Mouse (Mus musculus) hematopoietic stem cell, adult 5-6 weeks (primary cell): Measurements from ENCODE around the gene Ccnl1. TPM values are rescaled to one million over a fixed set of nuclear protein-coding genes. Genes with fewer than 3 reads are reported as not detected.

Experiments
- ATAC-seq, 2 experiments: fragments of 125-278 bp in 1 of 2; replicated peaks in 1 of 2; 2 replicates each; pipeline ENCODE4 v1.8.0; 2016 to 2017; ENCODE audit warnings: inconsistent platforms in 2 of 2, mild to moderate bottlenecking in 2 of 2, moderate number of reproducible peaks in 2 of 2, low read depth in 1 of 2, moderate TSS enrichment in 1 of 2; ENCODE audit not compliant: low FRiP score in 2 of 2, poor library complexity in 2 of 2, severe bottlenecking in 2 of 2, insufficient read depth in 1 of 2, low TSS enrichment in 1 of 2
- total RNA-seq: library from RNA; stranded (forward); fragments of 172-1452, 232-1000 nt; gene quantifications from 2 replicates; pipeline ENCODE4 v1.2.3, GENCODE M21; 2017

Gene Ccnl1
- total RNA-seq, 1 experiment from 2014 or later, result 442 TPM

DNA sequence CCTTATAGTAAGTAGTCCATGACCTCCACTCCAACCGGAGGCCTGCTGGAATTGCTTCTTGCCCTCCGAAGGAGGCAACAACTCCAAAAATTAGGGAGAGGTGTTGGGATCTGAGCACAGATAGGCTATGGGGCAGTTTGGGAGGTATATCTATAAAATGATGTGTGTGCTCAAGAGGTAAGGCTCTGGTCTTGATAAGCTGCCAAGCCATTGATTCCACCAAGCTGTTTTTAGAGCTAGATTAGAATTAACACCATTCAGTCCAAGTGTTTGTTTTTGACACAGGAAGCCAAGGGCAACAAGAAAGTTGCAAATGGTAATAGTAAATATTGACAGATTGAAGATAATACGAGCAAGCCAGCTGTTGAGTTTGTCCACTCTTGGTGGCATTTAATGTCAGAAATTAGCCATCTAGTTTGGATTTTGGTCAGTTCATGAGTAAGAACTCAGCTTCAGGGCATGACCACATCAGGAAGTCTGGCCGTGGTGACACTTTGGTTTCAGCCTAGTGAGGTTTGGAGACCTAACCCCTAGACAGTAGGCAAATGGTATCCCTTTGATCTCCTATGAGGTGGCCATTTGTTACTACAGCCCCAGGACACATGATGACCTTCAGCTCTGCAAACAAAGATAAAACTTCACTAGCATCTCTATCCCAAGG lies 4.4 kb upstream of the Ccnl1 start:
- no peak for ATAC-seq

DNA sequence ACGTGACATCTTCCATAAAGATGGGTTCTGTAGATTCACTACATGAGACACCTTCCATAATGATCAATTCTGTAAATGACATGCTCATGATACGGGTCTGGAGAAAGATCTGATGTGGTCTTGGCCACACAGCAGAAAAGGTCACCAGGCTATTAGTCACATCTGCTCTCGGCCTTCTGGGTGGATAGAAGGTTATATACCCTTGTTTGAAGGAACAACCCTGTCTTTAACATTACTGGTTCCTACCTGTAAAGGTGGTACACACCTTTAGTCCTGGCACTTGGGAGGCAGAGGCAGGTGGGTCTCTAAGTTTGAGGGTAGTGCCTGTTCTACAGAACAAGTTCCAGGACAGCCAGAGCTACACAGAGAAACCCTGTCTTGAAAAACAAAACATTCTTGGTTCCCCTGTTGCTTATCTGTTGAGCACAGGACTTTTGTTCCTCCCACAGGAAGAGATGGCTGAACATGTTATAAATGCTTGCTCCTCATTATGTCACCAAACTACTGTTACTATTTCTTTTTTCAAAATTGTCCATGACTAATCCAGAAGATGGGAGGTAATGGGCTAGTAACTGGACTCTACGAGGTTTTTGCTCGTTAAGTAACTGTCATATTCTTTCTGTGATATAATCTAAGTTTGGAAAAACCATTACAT lies 2.4 kb upstream of the Ccnl1 start:
- no peak for ATAC-seq

DNA sequence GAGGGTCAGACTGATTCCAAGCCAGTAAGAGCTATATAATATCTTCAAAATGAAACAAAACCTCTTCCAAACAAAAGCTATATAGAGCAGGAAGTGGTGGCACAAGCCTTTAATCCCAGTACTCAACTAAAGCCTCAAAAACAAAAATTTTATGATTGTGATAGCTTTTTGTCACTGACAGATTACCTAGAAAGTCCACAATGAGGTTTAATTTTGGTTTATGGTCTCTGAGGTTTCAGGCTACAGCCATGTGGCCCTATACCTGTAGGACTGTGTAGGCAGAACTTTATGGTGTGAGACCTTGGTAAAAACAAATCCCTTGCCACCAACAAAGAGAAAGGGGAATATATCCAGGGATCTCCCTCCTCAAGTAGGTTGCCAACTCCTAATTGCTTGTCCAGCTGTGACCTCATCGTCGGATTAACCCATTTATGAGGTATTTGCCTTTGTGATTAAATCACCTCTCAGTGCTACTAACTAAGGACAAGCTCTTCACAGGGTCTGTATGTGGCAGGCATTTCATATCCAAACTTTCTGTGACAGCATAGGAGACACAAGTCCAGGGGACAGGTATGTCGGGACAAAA lies 1.5 kb upstream of the Ccnl1 start:
- no peak for ATAC-seq

DNA sequence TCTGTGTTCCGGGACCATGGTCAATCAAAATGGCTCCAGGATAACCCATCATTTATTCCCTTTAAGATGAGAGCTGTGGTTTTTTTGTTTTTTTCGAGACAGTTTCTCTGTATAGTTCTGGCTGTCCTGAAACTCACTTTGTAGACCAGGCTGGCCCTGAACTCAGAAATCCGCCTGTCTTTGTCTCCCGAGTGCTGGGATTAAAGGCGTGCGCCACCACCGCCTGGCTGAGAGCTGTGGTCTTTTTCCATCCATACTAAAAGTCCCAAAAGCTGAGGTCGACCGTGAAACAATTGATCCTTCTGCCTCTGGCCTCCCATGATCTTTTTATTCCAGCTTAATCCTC lies 764 bp upstream of the Ccnl1 start:
- no peak for ATAC-seq

DNA sequence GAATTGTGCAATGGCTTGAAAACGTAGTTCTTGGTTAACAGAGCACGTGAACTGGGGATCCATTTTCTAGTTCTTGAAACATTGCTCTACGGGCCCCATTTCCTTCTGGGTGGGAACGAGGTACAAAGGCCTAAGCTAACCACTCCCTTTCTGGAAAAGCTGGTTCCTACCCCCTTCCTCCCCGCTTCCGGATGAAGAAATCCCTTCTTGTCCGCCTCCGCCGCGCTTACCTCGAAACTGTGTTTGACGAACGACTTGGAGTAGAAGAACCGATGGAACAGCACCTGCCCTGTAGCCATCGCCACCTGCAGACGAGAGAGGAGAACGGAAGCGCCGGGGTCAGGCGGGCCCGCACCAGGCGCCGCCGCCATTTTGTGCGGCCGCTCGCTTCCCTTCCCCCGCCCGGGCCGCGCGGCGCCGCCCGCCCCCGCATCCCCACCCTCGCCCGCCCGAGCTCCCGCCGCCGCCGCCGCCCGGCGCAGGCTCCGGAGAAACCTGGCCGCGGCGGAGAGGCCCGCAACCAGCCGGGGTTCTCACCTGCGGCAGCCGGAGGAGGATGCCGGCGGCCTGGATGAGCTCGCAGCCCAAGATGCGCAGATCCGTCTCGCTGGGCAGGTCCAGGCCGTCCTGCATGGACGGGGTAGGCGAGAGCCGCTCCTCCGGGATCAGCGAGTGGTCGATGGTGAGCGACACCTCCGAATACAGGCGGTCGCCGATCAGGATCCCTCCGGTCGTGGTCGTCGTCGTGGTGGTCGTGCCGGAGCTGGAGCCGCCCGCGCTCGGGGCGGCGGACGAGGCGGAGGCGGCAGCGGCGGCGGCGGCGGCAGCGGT lies 563 bp downstream of the Ccnl1 start:
- peak; percentile 24 to 41 for ATAC-seq

DNA sequence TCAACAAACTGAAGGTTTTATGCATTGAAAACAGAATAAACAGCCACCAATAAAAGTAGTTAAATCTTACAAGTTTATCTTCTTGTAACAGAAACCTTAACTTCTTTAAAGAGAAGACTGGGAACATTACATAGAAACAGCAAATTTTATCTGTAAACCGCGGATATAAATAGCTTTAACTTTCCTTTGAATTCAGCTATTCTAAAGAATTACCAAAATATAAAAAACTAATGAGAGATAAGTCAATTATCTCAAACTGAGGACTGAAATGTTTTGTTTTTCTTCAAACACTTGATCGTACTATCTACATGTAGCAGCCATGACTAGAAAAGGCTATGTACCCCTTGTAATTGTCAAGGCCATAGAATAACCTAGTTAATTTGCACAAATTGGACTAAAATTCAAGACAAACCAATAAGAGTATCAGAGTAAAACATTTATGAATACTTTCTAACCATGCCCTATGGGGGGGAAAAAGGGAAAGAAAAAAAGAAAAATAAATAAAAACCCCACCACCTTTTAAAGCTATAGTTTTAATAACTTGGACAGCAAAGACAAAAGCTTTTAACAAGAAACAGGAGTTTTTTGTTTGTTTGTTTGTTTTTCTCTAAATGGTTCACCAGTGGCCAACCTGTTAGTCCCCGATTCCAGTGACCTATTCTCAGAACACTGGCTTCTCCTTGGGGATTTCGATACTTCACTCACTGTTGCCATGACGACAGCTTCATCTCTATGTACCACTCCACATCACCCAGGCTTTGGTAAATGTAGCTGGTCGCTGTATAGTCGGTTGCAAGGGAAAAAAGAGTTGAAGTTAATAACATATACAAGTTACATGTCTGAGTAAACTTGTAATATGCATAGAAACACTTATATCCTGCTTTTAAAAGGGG lies 3.3 kb downstream of the Ccnl1 start:
- no peak for ATAC-seq

DNA sequence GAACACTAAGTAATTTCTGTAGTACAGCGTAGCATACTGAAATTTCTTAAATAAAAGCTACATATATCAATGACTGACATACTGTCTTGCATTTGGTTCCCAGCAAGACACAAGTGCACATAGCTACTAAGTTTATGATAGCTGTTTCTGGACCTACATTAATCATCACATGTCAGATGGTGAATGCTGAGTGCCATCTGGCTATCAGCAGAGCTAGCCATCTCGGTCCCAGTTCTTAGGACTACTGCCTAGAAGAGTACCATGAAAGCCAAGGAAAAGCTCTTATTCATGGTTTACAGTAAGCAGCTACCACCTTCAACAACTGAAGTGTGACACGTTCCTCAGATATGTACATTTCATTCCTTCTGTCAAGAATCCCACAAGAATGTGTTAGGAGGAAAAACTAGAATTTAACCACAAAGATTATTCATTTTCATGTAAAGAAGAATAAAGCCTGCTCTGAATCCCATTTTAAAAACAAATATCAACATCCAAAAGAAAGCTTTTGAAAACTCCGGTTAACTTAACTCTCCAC lies 7.2 kb downstream of the Ccnl1 start:
- ATAC-seq, result 0 out of 4 replicates have a peak, but pooled peaks of 1 of the 2 experiments have one; percentile 7

DNA sequence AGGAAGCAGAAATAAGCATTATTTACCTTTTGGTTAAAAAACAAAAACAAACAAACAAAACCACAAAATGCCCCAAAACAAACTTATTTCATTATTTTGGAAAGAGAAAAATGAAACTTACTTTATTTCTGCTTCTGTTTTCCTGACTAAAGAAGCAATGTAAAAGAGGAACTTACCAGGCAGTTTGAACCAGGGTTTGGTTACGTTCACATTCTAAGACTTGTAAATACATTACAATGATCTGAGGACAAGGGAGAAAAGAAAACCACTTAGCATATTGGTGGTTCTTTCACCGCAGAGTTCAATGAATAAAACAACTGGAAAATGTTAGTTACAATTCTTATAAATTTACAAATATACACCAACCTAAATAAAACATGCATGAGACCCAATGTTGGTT lies 7.7 kb downstream of the Ccnl1 start:
- ATAC-seq, result peak; percentile 40 to 66; a peak in 3 of 4 replicates

DNA sequence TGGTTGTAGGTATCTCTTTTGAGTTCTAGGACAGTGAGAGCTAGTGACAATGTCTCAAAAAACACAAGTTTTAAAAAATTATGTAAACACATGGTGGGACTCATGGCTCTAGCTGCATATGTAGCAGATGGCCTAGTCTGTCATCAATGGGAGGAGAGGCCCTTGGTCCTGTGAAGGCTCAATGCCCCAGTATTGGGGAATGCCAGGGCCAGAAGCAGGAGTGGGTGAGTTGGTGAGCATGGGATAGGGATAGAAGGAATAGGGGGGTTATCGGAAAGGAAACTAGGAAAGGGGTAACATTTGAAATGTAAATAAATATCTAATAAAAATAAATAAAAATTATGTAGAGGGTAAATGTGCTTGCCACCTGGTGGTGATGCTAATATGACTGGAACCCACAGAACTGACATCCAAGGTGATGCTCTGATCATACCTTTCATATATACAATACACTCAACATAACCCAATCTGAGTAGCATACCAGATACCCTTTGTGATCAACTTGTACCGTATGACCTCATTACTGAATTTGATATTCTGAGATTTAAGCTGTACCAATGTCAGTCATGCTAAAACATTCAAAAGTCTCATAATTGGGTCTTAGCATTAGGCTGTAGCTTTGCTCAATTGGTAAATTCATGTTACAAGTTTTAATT lies 12.6 kb downstream of the Ccnl1 start:
- 0 out of 4 replicates have a peak, but pooled peaks of 1 of the 2 experiments have one; percentile 9 for ATAC-seq

DNA sequence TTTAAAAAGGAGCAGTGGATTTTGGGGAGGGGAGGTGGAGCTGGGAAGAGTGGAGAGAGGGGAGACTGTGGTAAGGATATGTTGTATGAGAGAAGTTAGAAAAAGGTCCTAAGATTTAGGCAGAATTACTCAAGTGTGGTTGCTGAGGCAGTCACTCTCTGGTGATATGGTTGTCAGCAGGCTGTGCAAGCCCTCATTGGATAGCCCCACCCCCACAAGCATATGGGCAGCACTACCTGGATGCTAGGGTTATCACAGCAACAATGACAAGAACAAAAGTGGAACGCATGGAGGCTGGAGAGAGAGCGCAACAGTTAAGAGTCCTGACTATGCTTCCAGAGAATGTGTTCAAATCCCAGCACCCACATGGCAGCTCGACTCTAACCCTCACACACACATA lies 13.3 kb downstream of the Ccnl1 start:
- ATAC-seq, result 0 out of 4 replicates have a peak, but pooled peaks of 1 of the 2 experiments have one; percentile 16

DNA sequence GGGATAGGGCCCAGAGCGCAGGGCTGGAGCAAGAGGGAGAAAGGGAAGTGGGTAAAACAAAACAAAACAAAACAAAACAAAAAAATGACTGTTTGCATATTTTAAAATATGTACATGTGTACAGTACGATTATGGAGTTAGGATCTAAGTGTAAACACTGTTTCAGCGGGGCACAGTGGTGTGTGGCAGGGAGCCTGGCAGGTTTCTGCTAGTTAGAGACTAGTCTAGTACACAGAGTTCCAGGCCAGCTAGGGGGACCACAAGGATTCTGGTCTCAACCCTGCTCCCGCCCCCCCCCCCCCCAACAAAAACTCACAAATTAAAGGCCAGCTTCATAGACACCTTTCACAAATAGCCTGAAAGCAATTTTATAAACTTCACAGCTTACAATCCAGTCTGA lies 14.6 kb downstream of the Ccnl1 start:
- ATAC-seq, result no peak

DNA sequence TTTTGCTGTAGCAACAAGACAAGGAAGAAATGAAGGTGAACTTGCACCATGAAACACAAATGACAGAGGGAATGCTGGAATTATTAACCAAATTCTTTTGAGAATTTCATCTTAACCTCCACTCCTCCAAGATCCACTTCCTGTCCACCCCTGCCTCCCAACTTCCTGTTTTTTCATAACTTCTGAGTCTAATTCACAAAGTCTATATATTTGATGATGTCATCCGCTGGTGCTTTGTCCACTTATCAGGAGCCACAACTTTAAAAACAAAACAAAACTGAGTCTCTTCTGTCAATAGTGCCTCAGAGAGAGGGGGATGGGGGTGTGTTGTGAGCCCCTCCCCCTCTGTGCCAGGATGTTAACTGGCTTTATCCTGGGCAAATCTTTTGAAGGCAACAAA lies 17.0 kb downstream of the Ccnl1 start:
- no peak for ATAC-seq

DNA sequence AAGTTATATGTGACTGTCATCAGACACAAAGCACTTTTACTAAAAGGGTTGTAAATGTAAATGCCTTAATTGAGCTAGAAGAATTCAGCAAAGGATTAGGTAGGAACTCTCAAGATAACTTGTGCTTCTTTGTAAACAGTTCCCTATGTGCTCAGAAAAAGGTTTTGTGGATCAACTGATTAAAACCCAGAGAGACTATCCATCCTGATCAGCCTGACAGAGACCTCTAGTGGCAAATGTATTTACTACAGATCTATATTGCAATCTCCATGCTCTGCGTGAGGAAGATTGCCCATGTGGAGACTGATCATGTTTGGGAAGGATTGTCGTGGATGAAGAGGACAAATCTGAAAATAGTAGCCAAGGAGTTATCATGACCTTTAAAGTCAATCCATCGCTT lies 19.8 kb downstream of the Ccnl1 start:
- ATAC-seq, result peak; percentile 67 to 77; a peak in 2 of 4 replicates

DNA sequence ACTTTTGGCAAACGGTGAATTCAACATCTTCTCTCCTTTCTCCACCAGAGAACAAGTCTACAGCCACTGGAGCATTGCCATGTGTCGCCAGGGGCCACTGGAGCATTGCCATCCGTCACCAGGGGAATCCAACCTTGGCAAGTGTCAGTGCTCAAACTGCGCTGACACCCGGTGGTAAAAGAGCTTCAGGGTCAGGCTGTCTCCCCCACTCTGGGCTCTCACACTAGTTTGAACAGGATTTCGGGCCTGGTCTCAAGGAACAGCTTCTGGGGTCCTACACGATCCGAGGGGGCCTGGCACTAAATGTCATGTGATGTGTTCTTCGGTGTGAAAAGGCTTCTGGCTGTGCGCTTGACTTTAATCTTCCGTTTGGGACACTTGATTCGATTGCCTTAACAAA lies 21.7 kb downstream of the Ccnl1 start:
- ATAC-seq, result no peak

DNA sequence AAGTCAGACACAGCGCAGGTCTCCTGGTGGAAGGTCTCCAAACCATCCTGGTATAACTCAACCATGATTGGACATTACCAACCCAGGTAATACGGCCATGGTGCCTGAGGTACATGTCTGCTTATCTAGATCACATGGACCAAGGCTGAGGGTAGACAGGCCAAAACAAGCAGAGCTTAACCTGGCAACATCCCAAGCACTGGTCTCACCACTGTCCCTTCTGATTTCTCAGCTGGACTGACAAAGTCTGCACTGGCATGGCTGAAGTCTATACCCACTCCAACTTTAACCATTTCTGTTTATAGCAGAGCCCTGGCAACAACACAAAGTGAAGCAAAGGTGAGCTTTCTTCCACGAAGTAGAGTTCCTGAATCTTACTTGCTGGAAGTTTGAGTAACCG lies 22.9 kb downstream of the Ccnl1 start:
- ATAC-seq, result no peak

DNA sequence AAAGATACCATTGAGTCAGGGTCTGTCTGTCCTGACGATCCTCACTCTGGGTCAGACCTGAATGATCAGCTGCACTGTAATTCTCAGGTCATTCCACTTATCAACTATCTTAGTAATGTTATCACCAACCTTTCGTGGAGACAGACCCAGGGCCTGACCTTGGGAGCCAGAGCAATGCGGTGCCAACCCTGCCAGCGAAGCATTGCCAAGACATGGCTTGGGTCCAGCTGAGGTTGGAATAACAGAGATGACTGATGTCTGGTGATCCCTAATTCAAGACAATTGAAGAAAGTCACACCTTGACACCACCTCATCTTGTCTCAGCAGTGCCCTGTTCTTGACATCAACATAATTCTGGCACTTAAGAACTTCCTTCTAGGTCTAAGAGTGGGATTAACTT lies 24.3 kb downstream of the Ccnl1 start:
- no peak for ATAC-seq
